16 mouse cellular contexts compared by ENCODE assay signal in the genomic region with DNA sequence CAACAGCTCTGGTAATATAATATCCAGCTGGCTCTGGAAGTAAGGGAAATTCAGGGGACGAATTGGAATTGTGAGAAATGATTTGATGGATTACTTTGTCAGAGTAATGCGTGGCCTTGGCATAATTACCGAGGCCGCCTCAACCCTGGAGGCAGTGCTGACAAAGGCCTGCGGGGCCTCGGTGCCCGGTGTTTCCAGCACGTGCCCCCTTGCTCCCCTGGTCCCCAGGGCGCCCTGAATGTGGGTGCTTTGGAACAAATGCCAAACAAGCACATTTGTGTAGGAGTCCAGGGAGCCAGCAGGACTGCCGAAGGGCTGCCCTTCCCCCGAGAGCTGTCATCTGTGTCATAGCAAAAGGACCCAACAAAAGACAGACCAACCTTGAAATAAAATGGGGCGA.
DNase-seq lines count a peak whose midpoint lies in the region; ATAC-seq lines count a peak whose summit lies in the region.
"Had no signal": no experiment of that assay in that cellular context is flagged by ENCODE, and none has a peak within 500 bp of the region (broad histone marks: within the 10 kb centered on the region; RNA-seq: fewer than 3 reads in every experiment).

No protein-coding gene starts in this region.

- ATAC-seq in hindbrain, embryonic 12.5 days (ENCODE audit: low FRiP score) = no peak; the same call in 1 of the 2 replicates
- no peak for ATAC-seq in hindbrain, embryonic 14.5 days (ENCODE audit: low FRiP score)
- ATAC-seq in embryonic facial prominence, embryonic 11.5 days (replicated peaks; ENCODE audit: insufficient number of reproducible peaks, low FRiP score, low TSS enrichment, low read depth) = no peak
- ATAC-seq in limb, embryonic 11.5 days (ENCODE audit: insufficient number of reproducible peaks, low FRiP score, low TSS enrichment, low read depth) = no peak; the same call in 1 of the 2 replicates

- peaks cover 25% of the 10 kb centered on the region for H3K27me3 ChIP-seq in hindbrain, embryonic 12.5 days
- H3K27me3 ChIP-seq in hindbrain, embryonic 14.5 days (ENCODE audit: control insufficient read depth, insufficient read depth, low read length) = peaks cover 16% of the 10 kb centered on the region; the same call in 1 of the 2 replicates
- H3K27me3 ChIP-seq in embryonic facial prominence, embryonic 11.5 days (ENCODE audit: control insufficient read depth, insufficient read depth, low read length) = no peaks in the 10 kb centered on the region
- H3K27me3 ChIP-seq in limb, embryonic 11.5 days (ENCODE audit: control insufficient read depth, insufficient read depth, low read length) = no peaks in the 10 kb centered on the region
- H3K27me3 ChIP-seq: CH12.LX had no signal

- peak overlapping the region; percentile 66 for H3K27ac ChIP-seq in hindbrain, embryonic 12.5 days
- no peak overlapping the region for H3K27ac ChIP-seq in hindbrain, embryonic 14.5 days
- H3K27ac ChIP-seq in embryonic facial prominence, embryonic 11.5 days (replicated peaks; ENCODE audit: low read depth, low read length) = peak overlapping the region; percentile 47; the same call in 1 of the 2 replicates
- H3K27ac ChIP-seq in limb, embryonic 11.5 days (replicated peaks; ENCODE audit: low read depth, low read length) = peak overlapping the region; percentile 70
- H3K27ac ChIP-seq: left cerebral cortex, adult 2 months; liver, embryonic 14.5 days; midbrain, embryonic 12.5 days; neural tube, embryonic 13.5 days had no signal

- DNase-seq in hindbrain, embryonic 14.5 days (ENCODE audit: low spot score) = no peak
- DNase-seq in adrenal gland, adult 8-10 months = peak; percentile 69
- no peak for DNase-seq in embryonic facial prominence, embryonic 11.5 days (ENCODE audit: low spot score)
- peak; percentile 65 for DNase-seq in limb, embryonic 11.5 days (ENCODE audit: low spot score)
- no peak for DNase-seq in cerebellum, adult 18-20 months
- no peak for DNase-seq in kidney, postnatal 36 days
- no peak for DNase-seq in kidney, postnatal 10 days
- DNase-seq: cerebellum, postnatal 36 days; lung, postnatal 10 days; thymus, postnatal 36 days had no signal

- no peak overlapping the region for H3K4me3 ChIP-seq in hindbrain, embryonic 12.5 days
- no peak overlapping the region for H3K4me3 ChIP-seq in hindbrain, embryonic 14.5 days (replicated peaks; ENCODE audit: low read length)
- no peak overlapping the region for H3K4me3 ChIP-seq in embryonic facial prominence, embryonic 11.5 days (ENCODE audit: low read depth, low read length)
- no peak overlapping the region for H3K4me3 ChIP-seq in limb, embryonic 11.5 days (ENCODE audit: low read depth, low read length)
- H3K4me3 ChIP-seq: left cerebral cortex, adult 2 months; midbrain, embryonic 12.5 days; neural tube, embryonic 13.5 days had no signal

- H3K4me2 ChIP-seq in hindbrain, embryonic 12.5 days (replicated peaks) = no peak overlapping the region
- H3K4me2 ChIP-seq in hindbrain, embryonic 14.5 days (replicated peaks) = no peak overlapping the region
- no peak overlapping the region for H3K4me2 ChIP-seq in embryonic facial prominence, embryonic 11.5 days (ENCODE audit: low read depth, low read length)
- no peak overlapping the region for H3K4me2 ChIP-seq in limb, embryonic 11.5 days (ENCODE audit: low read depth, severe bottlenecking)
- H3K4me2 ChIP-seq: midbrain, embryonic 12.5 days; neural tube, embryonic 13.5 days had no signal

- H3K4me1 ChIP-seq in hindbrain, embryonic 12.5 days = peaks cover 34% of the 10 kb centered on the region
- H3K4me1 ChIP-seq in hindbrain, embryonic 14.5 days (replicated peaks; ENCODE audit: control insufficient read depth, insufficient read depth, low read length) = peaks cover 23% of the 10 kb centered on the region
- no peaks in the 10 kb centered on the region; the same call in 1 of the 2 replicates for H3K4me1 ChIP-seq in embryonic facial prominence, embryonic 11.5 days (ENCODE audit: control insufficient read depth, insufficient read depth, low read length)
- H3K4me1 ChIP-seq in limb, embryonic 11.5 days (ENCODE audit: control insufficient read depth, insufficient read depth, low read length) = peaks cover 55% of the 10 kb centered on the region

- no peaks in the 10 kb centered on the region for H3K36me3 ChIP-seq in hindbrain, embryonic 12.5 days
- no peaks in the 10 kb centered on the region for H3K36me3 ChIP-seq in hindbrain, embryonic 14.5 days (replicated peaks; ENCODE audit: control insufficient read depth, insufficient read depth)
- H3K36me3 ChIP-seq in embryonic facial prominence, embryonic 11.5 days (replicated peaks; ENCODE audit: control insufficient read depth, insufficient read depth, low read depth, low read length) = no peaks in the 10 kb centered on the region
- H3K36me3 ChIP-seq in limb, embryonic 11.5 days (ENCODE audit: control insufficient read depth, insufficient read depth, low read length) = no peaks in the 10 kb centered on the region
- H3K36me3 ChIP-seq: midbrain, embryonic 12.5 days; neural tube, embryonic 13.5 days had no signal

- no peaks in the 10 kb centered on the region for H3K9me3 ChIP-seq in hindbrain, embryonic 12.5 days (replicated peaks)
- H3K9me3 ChIP-seq in hindbrain, embryonic 14.5 days (ENCODE audit: control insufficient read depth, low read length) = no peaks in the 10 kb centered on the region
- H3K9me3 ChIP-seq in embryonic facial prominence, embryonic 11.5 days (replicated peaks; ENCODE audit: control insufficient read depth, low read length) = no peaks in the 10 kb centered on the region
- H3K9me3 ChIP-seq in limb, embryonic 11.5 days (ENCODE audit: control insufficient read depth, low read length) = no peaks in the 10 kb centered on the region
- H3K9me3 ChIP-seq: midbrain, embryonic 12.5 days; neural tube, embryonic 13.5 days had no signal

- no peak overlapping the region for H3K9ac ChIP-seq in hindbrain, embryonic 12.5 days
- H3K9ac ChIP-seq in hindbrain, embryonic 14.5 days = no peak overlapping the region
- peak overlapping the region; percentile 29 for H3K9ac ChIP-seq in embryonic facial prominence, embryonic 11.5 days (replicated peaks; ENCODE audit: low read length)
- H3K9ac ChIP-seq in limb, embryonic 11.5 days (ENCODE audit: low read length) = no peak overlapping the region; the same call in 1 of the 2 replicates
- H3K9ac ChIP-seq: liver, embryonic 14.5 days; midbrain, embryonic 12.5 days; neural tube, embryonic 13.5 days had no signal

- 36% methylated on average over 12 of the region's 12 CpGs for WGBS in hindbrain, embryonic 12.5 days
- WGBS in hindbrain, embryonic 14.5 days = 25% methylated on average over 12 of the region's 12 CpGs
- 55% methylated on average over 12 of the region's 12 CpGs for WGBS in embryonic facial prominence, embryonic 11.5 days
- WGBS in limb, embryonic 11.5 days = 47% methylated on average over 12 of the region's 12 CpGs

Comparison
In these comparisons a context has a peak if more than half of its experiments do, and no peak if none do; other contexts are left out.
1. DNase-seq: peak in adrenal gland, adult 8-10 months (single experiment) and limb, embryonic 11.5 days (single experiment); none in hindbrain, embryonic 14.5 days (single experiment), embryonic facial prominence, embryonic 11.5 days (single experiment), cerebellum, adult 18-20 months (0 of 2), kidney, postnatal 36 days (0 of 2) and kidney, postnatal 10 days (single experiment).